Mouse (Mus musculus) neural tube, embryonic 14.5 days (tissue): Measurements from ENCODE around the gene Styk1. TPM values are rescaled to one million over a fixed set of nuclear protein-coding genes. Genes with fewer than 3 reads are reported as not detected.
A peak's percentile ranks its signal among the peaks of the same experiment; 100 is the strongest.
"Not testable (repeated sequence)": the region's sequence is repeated elsewhere in the genome, so short reads cannot be mapped to it uniquely, and the experiment has no call there.

Experiments
- ATAC-seq: fragments of 200-750 bp; cut with Nextera tagmentation; 2 replicates; pipeline ENCODE4 v1.8.0; 2017; ENCODE audit warnings: low read depth, mild to moderate bottlenecking, moderate TSS enrichment, moderate library complexity
- H3K27ac ChIP-seq: fragments of 300-500 bp; sonication (generic); 2 replicates; pipeline ENCODE4 v1.5.1; 2014; ENCODE audit warnings: low read depth, mild to moderate bottlenecking, control low read depth, low read length, moderate library complexity, mixed read lengths
- H3K27me3 ChIP-seq: fragments of 300-500 bp; sonication (generic); 2 replicates; pipeline ENCODE4 v1.6.1; 2014; ENCODE audit warnings: low read length; ENCODE audit not compliant: control insufficient read depth, insufficient read depth
- H3K36me3 ChIP-seq: fragments of 300-500 bp; sonication (generic); 2 replicates; pipeline ENCODE4 v1.6.1; 2014; ENCODE audit warnings: low read length, mixed read lengths; ENCODE audit not compliant: control insufficient read depth, insufficient read depth
- H3K4me1 ChIP-seq: fragments of 300-500 bp; sonication (generic); 2 replicates; pipeline ENCODE4 v1.6.1; 2014; ENCODE audit warnings: low read length; ENCODE audit not compliant: control insufficient read depth, insufficient read depth
- H3K4me2 ChIP-seq: fragments of 300-500 bp; sonication (generic); 2 replicates; pipeline ENCODE4 v1.6.1; 2014; ENCODE audit warnings: mild to moderate bottlenecking, low read depth, low read length, control low read depth
- H3K4me3 ChIP-seq: fragments of 300-500 bp; sonication (generic); 2 replicates; pipeline ENCODE4 v1.5.1; 2014; ENCODE audit warnings: low read depth, low read length, control low read depth, mixed read lengths
- H3K9ac ChIP-seq: fragments of 300-500 bp; sonication (generic); replicated peaks from 2 replicates; pipeline ENCODE4 v1.6.1; 2014; ENCODE audit warnings: low read depth, mild to moderate bottlenecking, control low read depth, low read length, mixed read lengths
- H3K9me3 ChIP-seq: fragments of 300-500 bp; sonication (generic); 2 replicates; pipeline ENCODE4 v1.6.1; 2016; ENCODE audit warnings: low read length; ENCODE audit not compliant: control insufficient read depth
- WGBS: fragments of 180-500 bp; shearing (Covaris S2); extraction: QIAGEN DNeasy Blood & Tissue Kit; methylation state at CpG from one replicate; pipeline ENCODE4 v1.1.7; 2014; 5-methylcytosine and 5-hydroxymethylcytosine counted together
- polyA plus RNA-seq: library from polyadenylated mRNA; unstranded; fragments of >200 nt; fragmentation: Nextera tagmentation; extraction: Ambion mirVana; gene quantifications from 2 replicates; pipeline ENCODE4 v1.2.1, GENCODE M21; 2014

Styk1 gene
- polyA plus RNA-seq, 1 experiment from 2014 or later = 2.2 TPM

GRCm38 (mm10) chr6:131304776-131305175 lies 48.6 kb downstream of the Styk1 start:
- Histone ChIP-seq H3K27me3 (no peaks in the 10 kb centered on the region), H3K27ac (no peak overlapping the region), H3K4me3 (no peak overlapping the region), H3K9ac (no peak overlapping the region), H3K9me3 (no peaks in the 10 kb centered on the region), H3K4me2 (no peak overlapping the region), H3K36me3 (no peaks in the 10 kb centered on the region), H3K4me1 (no peaks in the 10 kb centered on the region)
- no peak for ATAC-seq
- 71% methylated on average over 3 of the region's 3 CpGs for WGBS

- no peak overlapping the region for H3K4me2 ChIP-seq
- no peaks in the 10 kb centered on the region for H3K4me1 ChIP-seq
- H3K27ac ChIP-seq = no peak overlapping the region
- no peaks in the 10 kb centered on the region for H3K36me3 ChIP-seq
- no peak overlapping the region for H3K4me3 ChIP-seq
- no peaks in the 10 kb centered on the region for H3K27me3 ChIP-seq
- ATAC-seq = no peak
- no peak overlapping the region for H3K9ac ChIP-seq
- H3K9me3 ChIP-seq = no peaks in the 10 kb centered on the region
These were observed 54.9 kb downstream of the Styk1 start for GRCm38 (mm10) chr6:131298531-131298930.

DNA sequence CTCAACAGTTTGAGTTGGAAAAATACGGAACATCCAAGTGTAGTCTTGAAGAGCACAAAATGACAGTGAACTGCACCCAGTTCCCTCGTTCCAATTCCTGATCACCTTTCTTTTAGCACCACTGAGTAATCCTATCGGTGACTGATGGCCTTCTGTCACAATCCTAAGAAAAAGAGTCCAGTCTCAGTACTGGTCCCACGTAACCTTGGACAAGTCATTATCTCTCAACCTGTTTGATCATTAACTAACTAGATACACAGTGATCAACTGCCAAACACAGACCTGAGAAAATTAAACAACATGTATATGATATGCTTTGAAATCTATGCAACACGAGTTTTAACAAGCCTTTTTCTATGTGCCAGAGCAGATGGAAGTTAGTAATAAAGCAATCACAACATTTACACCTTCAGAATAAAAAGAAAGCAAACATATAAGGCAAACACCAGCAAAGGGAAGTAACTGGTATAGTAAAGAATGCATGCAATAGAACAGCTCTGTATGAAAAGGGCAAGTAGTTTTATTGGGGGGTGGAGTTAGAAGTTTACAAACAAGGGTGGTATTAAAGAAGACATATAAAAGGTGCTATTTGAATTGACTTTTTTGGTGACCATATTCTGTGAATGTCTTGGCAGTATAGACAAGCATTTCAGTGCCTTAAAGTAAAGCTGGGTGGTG lies 58.8 kb downstream of the Styk1 start:
- Histone ChIP-seq H3K4me1 (peaks cover 4% of the 10 kb centered on the region; the same call in 1 of the 2 replicates), H3K9me3 (no peaks in the 10 kb centered on the region), H3K27ac (no peak overlapping the region), H3K9ac (no peak overlapping the region), H3K4me2 (no peak overlapping the region), H3K27me3 (no peaks in the 10 kb centered on the region), H3K36me3 (no peaks in the 10 kb centered on the region), H3K4me3 (no peak overlapping the region)
- ATAC-seq = no peak
- WGBS = 87% methylated on average over 5 of the region's 5 CpGs

DNA sequence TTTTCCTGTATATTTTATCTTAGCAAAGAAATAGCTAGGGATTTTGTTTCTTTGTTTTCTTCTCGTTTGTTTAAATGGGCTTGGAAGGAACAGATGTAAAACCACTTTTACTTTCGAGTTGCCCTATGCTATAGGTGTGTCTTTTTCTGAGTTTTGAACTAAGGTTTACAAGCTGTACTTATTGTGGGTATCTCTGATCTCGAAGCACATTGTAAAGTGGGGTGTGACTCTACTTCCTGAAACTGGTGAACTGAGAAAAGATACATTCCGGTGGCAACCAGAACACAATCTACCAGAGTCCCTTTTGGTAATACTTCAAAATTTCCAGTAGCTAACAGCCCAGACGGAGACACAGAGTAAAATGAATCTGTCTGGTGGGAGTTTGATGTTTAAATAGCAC lies 59.5 kb downstream of the Styk1 start:
- Histone ChIP-seq H3K4me3 (peak overlapping the region; percentile 66; the same call in 1 of the 2 replicates), H3K27me3 (no peaks in the 10 kb centered on the region), H3K36me3 (no peaks in the 10 kb centered on the region), H3K27ac (no peak overlapping the region), H3K9me3 (no peaks in the 10 kb centered on the region), H3K9ac (no peak overlapping the region), H3K4me1 (peaks cover 4% of the 10 kb centered on the region; the same call in 1 of the 2 replicates), H3K4me2 (no peak overlapping the region)
- WGBS = 96% methylated on average over 5 of the region's 5 CpGs
- no peak for ATAC-seq

DNA sequence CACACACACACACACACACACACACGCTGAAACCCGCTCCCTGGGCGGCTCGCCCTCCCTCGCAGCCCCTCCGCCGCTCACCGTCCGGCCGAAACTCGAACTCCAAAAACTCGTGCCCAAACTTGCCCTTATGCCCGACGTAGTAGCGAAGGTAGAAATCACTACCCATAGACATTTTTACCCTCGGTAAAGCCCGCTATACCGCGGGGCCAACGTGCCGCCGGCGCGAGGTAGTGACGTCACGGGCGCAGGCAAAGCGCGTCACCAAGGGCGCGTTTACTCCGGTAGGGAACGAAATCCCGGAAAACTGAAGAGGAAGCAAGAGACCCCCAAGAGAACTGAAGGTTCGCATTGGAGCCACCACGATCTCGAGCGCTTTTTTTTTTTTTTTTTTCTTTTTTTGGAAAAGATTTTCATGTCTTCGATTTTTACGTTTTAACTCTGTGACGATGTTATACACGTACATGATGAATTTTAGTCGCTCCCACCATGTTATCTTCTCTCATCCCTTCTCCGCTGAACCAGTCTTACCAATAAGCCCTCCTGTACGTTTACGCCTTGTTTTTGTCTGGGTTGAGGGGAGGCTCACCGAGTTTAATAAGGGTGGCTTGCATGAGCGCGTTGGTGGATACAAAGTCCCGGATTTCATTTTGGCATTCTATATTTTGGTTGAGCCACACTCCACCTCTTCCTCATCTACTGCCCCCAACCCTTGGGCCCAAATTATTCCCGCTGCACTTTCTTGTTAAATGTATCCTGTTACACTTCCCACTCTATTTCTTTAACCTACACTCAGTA lies 60.2 kb downstream of the Styk1 start, which contains the start of gene Magohb:
TSS of gene Magohb (minus strand) at position 254 of the 798 bp plus-strand sequence.
- peak within 1 kb of the TSS; percentile 66 for H3K4me3 ChIP-seq
- peak within 1 kb of the TSS; percentile 43 for H3K9ac ChIP-seq
- H3K27me3 ChIP-seq = no peaks in the 10 kb centered on the region
- H3K9me3 ChIP-seq = no peaks in the 10 kb centered on the region
- peak within 1 kb of the TSS; percentile 52; the same call in 1 of the 2 replicates for H3K27ac ChIP-seq
- H3K36me3 ChIP-seq = no peaks in the 10 kb centered on the region
- WGBS = 2% methylated on average over 51 of the region's 51 CpGs
- peak within 1 kb of the TSS; percentile 69 for H3K4me2 ChIP-seq
- ATAC-seq = peak; percentile 94
- H3K4me1 ChIP-seq = peaks cover 4% of the 10 kb centered on the region; the same call in 1 of the 2 replicates

DNA sequence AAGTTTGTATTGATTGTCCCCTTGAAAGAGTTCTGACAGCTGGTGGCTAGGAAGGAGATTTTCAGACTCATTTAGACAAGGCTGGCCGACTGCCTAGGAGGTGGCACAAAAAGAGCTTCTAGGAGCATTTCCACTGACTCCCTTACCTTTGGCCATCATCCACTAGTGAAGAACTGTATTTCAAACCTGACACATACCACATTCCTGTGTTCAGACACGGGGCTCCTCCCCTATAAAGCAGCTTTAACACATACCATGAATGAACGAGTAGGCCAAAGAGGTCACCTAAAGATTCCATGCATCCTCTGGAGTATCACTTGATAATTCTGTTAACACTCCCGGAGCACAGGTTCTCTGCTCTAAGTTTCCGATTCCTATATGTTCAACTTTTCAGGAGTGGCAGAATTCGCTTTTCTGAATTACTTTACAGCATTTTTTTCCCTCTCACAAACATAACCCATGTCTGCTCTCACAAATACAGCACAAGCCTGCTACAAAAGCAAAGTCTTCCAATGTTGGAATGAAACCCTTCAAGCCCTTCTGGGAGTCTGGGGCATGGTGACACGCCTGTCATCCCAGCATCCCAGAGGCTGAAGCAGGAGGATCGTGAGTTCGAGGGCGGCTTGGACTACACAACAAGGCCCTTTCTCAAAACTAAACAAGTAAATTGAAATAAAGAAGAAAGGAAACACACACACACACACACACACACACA lies 61.0 kb downstream of the Styk1 start:
- Histone ChIP-seq H3K4me3 (peak overlapping the region; percentile 66), H3K36me3 (no peaks in the 10 kb centered on the region; the same call in 1 of the 2 replicates), H3K4me1 (peaks cover 4% of the 10 kb centered on the region; the same call in 1 of the 2 replicates), H3K4me2 (peak overlapping the region; percentile 69), H3K9ac (peak overlapping the region; percentile 43), H3K27ac (peak overlapping the region; percentile 52; the same call in 1 of the 2 replicates), H3K9me3 (no peaks in the 10 kb centered on the region), H3K27me3 (no peaks in the 10 kb centered on the region)
- no peak for ATAC-seq
- 22% methylated on average over 10 of the region's 10 CpGs for WGBS

DNA sequence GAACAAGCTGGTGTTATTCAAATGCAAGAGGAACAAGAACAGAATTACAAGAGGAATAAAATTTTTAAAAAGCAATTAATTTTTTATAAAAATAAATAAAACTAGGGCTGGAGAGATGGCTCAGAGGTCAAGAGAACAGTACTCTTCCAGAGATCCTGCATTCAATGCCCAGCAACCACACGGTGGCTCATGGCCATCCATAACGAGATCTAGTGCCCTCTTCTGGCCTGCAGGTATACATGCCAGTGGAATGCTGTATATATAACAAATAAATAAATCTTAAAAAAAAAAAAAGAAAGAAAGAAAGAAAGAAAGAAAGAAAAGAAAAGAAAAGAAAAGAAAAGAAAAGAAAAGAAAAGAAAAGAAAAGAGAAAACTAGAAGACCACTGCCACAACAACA lies 63.0 kb downstream of the Styk1 start:
- Histone ChIP-seq H3K4me1 (peaks cover 4% of the 10 kb centered on the region; the same call in 1 of the 2 replicates), H3K27ac (no peak overlapping the region), H3K9me3 (no peaks in the 10 kb centered on the region), H3K27me3 (no peaks in the 10 kb centered on the region), H3K9ac (no peak overlapping the region), H3K36me3 (no peaks in the 10 kb centered on the region; the same call in 1 of the 2 replicates), H3K4me2 (no peak overlapping the region), H3K4me3 (no peak overlapping the region)
- WGBS = 28% methylated on average over 2 of the region's 2 CpGs
- ATAC-seq = no peak

DNA sequence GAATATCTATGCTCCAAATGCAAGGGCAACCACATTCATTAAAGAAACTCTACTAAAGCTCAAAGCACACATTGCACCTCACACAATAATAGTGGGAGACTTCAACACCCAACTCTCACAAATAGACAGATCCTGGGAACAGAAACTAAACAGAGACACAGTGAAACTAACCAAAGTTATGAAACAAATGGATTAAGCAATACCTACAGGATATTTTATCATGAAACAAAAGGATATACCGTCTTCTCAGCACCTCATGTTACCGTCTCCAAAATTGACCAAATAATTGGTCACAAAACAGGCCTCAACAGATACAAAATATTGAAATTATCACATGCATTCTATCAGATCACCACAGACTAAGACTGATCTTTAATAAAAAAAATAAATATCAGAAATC lies 75.2 kb downstream of the Styk1 start:
- WGBS = 95% methylated on average over 2 of the region's 2 CpGs
- not testable (repeated sequence) for H3K4me2 ChIP-seq, H3K36me3 ChIP-seq, H3K9ac ChIP-seq, H3K27me3 ChIP-seq, H3K4me1 ChIP-seq, H3K27ac ChIP-seq, ATAC-seq, H3K4me3 ChIP-seq, H3K9me3 ChIP-seq
